Mouse (Mus musculus) ES-CJ7 (cell line): Measurements from ENCODE around the gene Mat2a.
"Not testable (repeated sequence)": the region's sequence is repeated elsewhere in the genome, so short reads cannot be mapped to it uniquely, and the experiment has no call there.

Experiments
- DNase-seq: peaks from one replicate; pipeline ENCODE4 v3.0.0; 2011; ENCODE audit warnings: low read depth, low spot score

Mat2a gene

GRCm38 (mm10) chr6:72439355-72440185, at the start of gene Mat2a:
Gene Mat2a, minus strand, starts transcription at chr6:72439558.
- DNase-seq, result peak; percentile 96

GRCm38 (mm10) chr6:72488850-72489249, 49.5 kb upstream of the Mat2a start:
- no peak for DNase-seq

- DNase-seq, result no peak
Measured at GRCm38 (mm10) chr6:72487282-72487681, 47.9 kb upstream of the Mat2a start.

GRCm38 (mm10) chr6:72486307-72486706, 46.9 kb upstream of the Mat2a start:
- no peak for DNase-seq

- no peak for DNase-seq
Measured at GRCm38 (mm10) chr6:72484887-72485286, 45.5 kb upstream of the Mat2a start.

- DNase-seq, result no peak
Measured at GRCm38 (mm10) chr6:72482156-72482555, 42.8 kb upstream of the Mat2a start.

GRCm38 (mm10) chr6:72480422-72480702, 41.0 kb upstream of the Mat2a start:
- no peak for DNase-seq

GRCm38 (mm10) chr6:72479645-72480421, 40.5 kb upstream of the Mat2a start:
- no peak for DNase-seq

GRCm38 (mm10) chr6:72478691-72479090, 39.3 kb upstream of the Mat2a start:
- not testable (repeated sequence) for DNase-seq

- no peak for DNase-seq
Measured at GRCm38 (mm10) chr6:72477621-72478020, 38.3 kb upstream of the Mat2a start.

- no peak for DNase-seq
Measured at GRCm38 (mm10) chr6:72476836-72477235, 37.5 kb upstream of the Mat2a start.

GRCm38 (mm10) chr6:72475221-72475985, 36.0 kb upstream of the Mat2a start:
- DNase-seq, result no peak

GRCm38 (mm10) chr6:72473264-72474041, 34.1 kb upstream of the Mat2a start:
- no peak for DNase-seq

GRCm38 (mm10) chr6:72466171-72466570, 26.8 kb upstream of the Mat2a start:
- no peak for DNase-seq

GRCm38 (mm10) chr6:72465361-72466157, 26.2 kb upstream of the Mat2a start:
- no peak for DNase-seq

GRCm38 (mm10) chr6:72462550-72463257, 23.3 kb upstream of the Mat2a start:
- DNase-seq, result not testable (repeated sequence)

GRCm38 (mm10) chr6:72460036-72460801, 20.9 kb upstream of the Mat2a start:
- DNase-seq, result no peak

GRCm38 (mm10) chr6:72458921-72459320, 19.6 kb upstream of the Mat2a start:
- DNase-seq, result no peak

- DNase-seq, result no peak
Measured at GRCm38 (mm10) chr6:72458418-72458817, 19.1 kb upstream of the Mat2a start.
